Mouse (Mus musculus): ENCODE results near the gene Adgrg5. TPM values are rescaled to one million over a fixed set of nuclear protein-coding genes. Genes with fewer than 3 reads are reported as not detected.

Adgrg5 gene
- polyA plus RNA-seq, 1 experiment from 2014 or later, result not detected

DNA sequence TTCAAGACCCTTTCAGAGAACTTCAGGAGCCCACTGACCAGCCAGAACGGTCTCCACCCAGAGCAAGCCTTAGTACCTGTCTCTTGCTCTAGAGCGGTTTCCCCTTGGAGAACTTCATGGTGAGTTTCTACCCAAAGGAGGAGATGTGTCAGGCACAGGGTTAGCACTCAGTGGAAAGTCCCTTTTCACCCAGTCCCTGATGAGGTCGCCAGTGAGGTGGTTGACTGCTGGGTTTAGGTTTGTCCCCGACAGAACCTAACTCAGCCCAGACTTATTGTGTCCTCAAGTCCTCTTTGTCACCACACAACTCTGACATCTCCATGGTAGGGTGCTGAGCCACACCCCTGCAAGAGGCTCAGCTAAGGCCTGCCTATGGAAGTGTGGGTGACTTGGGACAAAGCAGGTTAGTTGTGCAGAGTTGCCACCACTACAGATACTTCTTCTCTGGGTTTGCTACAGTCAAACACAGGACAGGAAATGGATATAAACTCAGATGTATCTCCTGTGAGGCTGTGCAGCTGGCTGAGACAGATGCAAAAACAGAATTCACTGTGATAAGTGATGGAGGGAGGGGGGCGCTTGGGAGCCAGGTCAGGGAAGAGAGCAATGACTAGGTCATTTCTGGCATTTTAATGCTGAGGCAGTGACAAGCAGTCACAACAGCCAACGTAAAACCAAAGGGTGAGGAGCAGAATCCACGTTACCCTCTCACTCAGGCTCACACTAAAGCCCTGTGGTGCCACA, 30.3 kb downstream of the Adgrg5 start:
- WGBS, result 75% methylated on average over 7 of the region's 7 CpGs
- Histone ChIP-seq H3K9me3 (no peaks in the 10 kb centered on the region), H3K9ac (no peak overlapping the region), H3K4me3 (replicated peaks) (no peak overlapping the region), H3K4me1 (no peaks in the 10 kb centered on the region), H3K27me3 (no peaks in the 10 kb centered on the region), H3K36me3 (replicated peaks) (no peaks in the 10 kb centered on the region), H3K4me2 (no peak overlapping the region), H3K27ac (no peak overlapping the region)
- ATAC-seq (ENCODE audit: low FRiP score), result no peak

DNA sequence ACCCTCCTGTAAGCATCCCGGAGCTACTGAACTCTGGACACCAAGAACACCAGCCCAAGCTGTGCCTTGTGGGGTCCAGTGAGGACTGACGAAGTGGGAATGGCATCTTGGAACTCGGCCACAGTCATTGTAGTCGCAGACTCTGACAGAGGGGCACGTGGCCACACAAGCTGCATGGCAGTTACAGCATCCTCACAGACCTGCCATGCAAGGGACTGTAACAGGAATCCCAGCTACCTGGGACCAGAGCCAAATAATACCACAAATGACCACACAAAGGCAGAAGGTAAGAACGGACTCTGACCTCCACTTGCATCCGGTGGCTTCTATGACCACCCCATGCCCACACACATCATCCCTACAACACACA, 30.9 kb downstream of the Adgrg5 start:
- Histone ChIP-seq H3K4me2 (no peak overlapping the region), H3K27ac (no peak overlapping the region), H3K36me3 (replicated peaks) (no peaks in the 10 kb centered on the region), H3K4me3 (replicated peaks) (no peak overlapping the region), H3K9ac (no peak overlapping the region), H3K4me1 (no peaks in the 10 kb centered on the region), H3K27me3 (no peaks in the 10 kb centered on the region), H3K9me3 (no peaks in the 10 kb centered on the region)
- 79% methylated on average over 7 of the region's 7 CpGs for WGBS
- ATAC-seq (ENCODE audit: low FRiP score), result no peak

DNA sequence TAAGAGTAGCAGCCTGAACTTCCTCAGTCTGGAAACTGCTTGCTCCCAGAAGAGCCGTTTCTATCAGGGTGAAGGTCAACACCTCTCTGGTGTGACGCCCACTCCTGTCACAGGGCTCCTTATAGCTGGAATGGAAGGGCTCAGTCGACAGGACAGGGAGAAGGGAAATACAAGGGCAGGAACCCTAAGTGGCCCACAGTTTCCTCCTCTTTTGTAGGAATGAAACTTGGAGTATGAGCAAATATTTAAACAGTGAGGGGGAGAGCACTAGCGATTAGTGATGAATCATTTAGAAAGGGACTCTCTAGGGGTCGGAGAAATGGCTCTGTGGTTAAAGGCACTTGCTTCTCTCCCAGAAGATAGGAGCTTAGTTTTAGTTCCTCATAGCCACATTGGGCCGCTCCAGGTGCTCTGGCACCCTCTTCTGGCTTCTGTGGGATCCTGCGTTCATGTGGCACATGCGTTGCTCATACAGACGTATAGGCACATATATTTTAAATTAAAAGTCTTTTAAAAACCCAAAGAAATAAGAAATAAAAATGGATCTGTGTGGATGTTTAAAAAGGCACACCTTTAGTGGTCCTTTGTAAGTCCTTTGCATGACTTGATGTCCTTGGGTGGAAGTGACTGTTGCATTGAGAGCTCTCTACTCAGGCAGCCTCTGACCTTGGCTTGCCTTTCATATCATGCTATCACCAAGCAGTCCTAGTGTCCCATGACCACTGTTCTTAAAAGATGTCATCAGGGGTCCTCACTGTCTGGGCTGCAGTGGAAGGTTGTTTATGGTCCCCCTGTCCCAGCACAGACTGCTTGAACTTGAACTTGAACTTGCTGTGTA, 31.6 kb downstream of the Adgrg5 start:
- Histone ChIP-seq H3K27me3 (no peaks in the 10 kb centered on the region), H3K9me3 (no peaks in the 10 kb centered on the region), H3K9ac (no peak overlapping the region), H3K4me1 (no peaks in the 10 kb centered on the region), H3K36me3 (replicated peaks) (no peaks in the 10 kb centered on the region), H3K27ac (no peak overlapping the region), H3K4me2 (no peak overlapping the region), H3K4me3 (replicated peaks) (no peak overlapping the region)
- 52% methylated on average over 9 of the region's 9 CpGs for WGBS
- ATAC-seq (ENCODE audit: low FRiP score), result no peak

DNA sequence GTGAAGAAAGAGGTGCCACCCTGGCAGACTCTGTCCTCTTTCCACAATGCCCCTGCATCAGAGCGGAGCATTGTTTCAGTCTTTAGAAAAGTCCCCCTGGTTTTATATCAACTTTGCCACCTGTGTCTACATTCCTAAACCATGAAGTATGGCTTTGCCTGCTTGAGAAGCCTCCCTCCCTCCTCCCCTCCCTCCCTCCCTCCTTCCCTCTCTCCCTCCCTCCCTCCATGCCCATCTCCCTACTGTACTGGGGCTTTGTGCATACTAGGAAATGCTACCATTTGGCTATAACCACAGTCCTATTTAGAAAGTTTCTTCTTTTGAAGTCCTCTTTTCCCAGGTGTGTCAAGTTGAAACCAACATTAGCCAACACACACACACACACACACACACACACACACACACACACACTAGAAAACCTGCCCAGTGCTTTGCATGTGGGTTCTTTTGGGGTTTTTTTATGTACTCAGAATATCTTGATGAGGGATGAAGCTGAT, 32.6 kb downstream of the Adgrg5 start:
- no peaks in the 10 kb centered on the region for H3K9me3 ChIP-seq
- H3K4me1 ChIP-seq, result no peaks in the 10 kb centered on the region
- H3K4me2 ChIP-seq, result no peak overlapping the region
- no peak overlapping the region for H3K27ac ChIP-seq
- H3K36me3 ChIP-seq (replicated peaks), result no peaks in the 10 kb centered on the region
- no peaks in the 10 kb centered on the region for H3K27me3 ChIP-seq
- no peak overlapping the region for H3K9ac ChIP-seq
- WGBS, result 96% methylated on average over 1 of the region's 1 CpGs
- no peak for ATAC-seq (ENCODE audit: low FRiP score)
- H3K4me3 ChIP-seq (replicated peaks), result no peak overlapping the region

DNA sequence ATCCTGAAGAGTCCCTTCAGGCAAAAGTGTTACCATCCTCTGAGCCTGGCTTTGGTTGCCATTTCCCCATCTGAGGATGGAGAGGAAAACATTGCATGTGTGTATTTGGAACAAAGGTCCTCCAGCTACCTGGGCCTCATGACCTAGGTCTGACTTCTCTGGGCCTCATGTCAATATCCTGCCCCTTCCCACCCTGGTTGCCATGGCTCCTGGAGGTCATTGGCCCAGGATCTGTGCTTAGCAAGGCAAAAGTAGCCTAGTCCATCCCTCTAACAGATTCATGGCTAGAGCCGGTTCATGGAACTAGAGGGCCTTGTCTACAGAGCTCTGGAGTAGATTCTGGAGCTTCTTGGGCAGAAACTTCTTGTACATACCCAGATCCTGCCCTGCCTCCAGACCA, 38.7 kb downstream of the Adgrg5 start:
- Histone ChIP-seq H3K4me1 (no peaks in the 10 kb centered on the region), H3K4me2 (no peak overlapping the region), H3K27me3 (no peaks in the 10 kb centered on the region), H3K9ac (no peak overlapping the region), H3K36me3 (replicated peaks) (no peaks in the 10 kb centered on the region), H3K9me3 (no peaks in the 10 kb centered on the region), H3K27ac (no peak overlapping the region), H3K4me3 (replicated peaks) (no peak overlapping the region)
- no peak for ATAC-seq (ENCODE audit: low FRiP score)
- WGBS, result 84% methylated on average over 1 of the region's 1 CpGs

DNA sequence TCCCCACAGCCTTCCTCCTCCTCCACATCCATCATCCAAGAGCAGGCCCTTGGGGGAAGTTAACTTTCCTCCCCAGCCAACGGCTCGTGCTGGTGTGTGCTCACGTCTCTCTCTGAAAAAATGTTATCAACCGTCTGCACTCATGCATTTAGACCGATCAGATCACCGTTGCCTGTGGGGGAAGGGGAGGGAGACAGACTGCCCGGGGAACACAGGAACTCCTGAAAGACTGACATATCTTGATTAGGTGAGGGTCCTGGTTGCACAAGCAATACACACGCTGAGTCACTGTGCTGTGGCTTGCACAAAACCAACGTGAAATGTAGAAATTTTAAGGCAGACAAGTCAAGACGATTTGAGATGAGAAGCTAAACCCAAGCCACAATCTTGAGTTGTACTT, 41.3 kb downstream of the Adgrg5 start:
- 80% methylated on average over 10 of the region's 10 CpGs for WGBS
- Histone ChIP-seq H3K27ac (no peak overlapping the region), H3K4me3 (replicated peaks) (no peak overlapping the region), H3K9ac (no peak overlapping the region), H3K4me2 (no peak overlapping the region), H3K27me3 (no peaks in the 10 kb centered on the region), H3K9me3 (no peaks in the 10 kb centered on the region), H3K4me1 (no peaks in the 10 kb centered on the region), H3K36me3 (replicated peaks) (no peaks in the 10 kb centered on the region)
- no peak for ATAC-seq (ENCODE audit: low FRiP score)

DNA sequence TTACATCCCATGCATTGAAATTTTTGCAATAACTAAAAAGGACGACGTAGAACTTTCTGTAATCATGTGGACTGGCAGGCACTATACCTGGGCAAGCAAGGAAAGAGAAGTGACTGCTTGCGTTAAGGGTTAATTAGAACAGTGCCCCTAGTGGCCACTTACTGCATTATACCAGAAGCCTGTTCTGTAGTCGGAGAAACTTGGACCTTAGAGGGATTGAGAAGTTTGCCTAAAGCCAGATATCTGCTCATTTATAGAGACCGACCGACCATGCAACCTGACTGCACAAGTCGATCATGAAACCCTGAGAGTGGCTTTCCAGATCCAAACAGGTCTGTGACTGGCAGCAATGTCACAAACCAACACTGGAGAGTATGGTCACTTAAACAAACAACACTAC, 43.1 kb downstream of the Adgrg5 start:
- Histone ChIP-seq H3K27ac (no peak overlapping the region), H3K9me3 (no peaks in the 10 kb centered on the region), H3K4me1 (no peaks in the 10 kb centered on the region), H3K27me3 (no peaks in the 10 kb centered on the region), H3K4me2 (no peak overlapping the region), H3K4me3 (replicated peaks) (no peak overlapping the region), H3K36me3 (replicated peaks) (no peaks in the 10 kb centered on the region), H3K9ac (no peak overlapping the region)
- 23% methylated on average over 7 of the region's 7 CpGs for WGBS
- no peak for ATAC-seq (ENCODE audit: low FRiP score)

DNA sequence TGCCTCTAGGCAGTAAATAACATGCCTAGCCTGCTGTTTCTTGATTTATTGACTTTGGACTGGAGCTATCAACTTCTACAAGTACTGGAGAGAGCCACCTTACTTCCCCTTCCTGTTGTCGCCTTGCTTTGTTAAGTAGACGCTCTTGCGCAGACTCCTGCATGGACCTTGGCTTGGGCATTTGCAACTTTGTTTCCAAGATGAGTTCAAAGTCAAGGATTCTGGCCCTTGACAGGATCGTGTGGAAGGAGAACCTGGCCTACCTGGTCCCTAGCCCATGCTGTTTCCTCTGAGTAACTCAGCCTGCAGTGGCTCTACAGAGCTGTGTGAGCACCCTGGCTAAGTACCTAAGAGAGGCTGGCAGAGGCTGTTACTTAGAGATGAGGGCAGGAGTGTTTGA, 43.6 kb downstream of the Adgrg5 start:
- Histone ChIP-seq H3K36me3 (replicated peaks) (no peaks in the 10 kb centered on the region), H3K9me3 (no peaks in the 10 kb centered on the region), H3K27ac (no peak overlapping the region; the same call in 1 of the 2 replicates), H3K9ac (no peak overlapping the region), H3K4me2 (no peak overlapping the region), H3K4me3 (replicated peaks) (no peak overlapping the region), H3K27me3 (no peaks in the 10 kb centered on the region), H3K4me1 (no peaks in the 10 kb centered on the region)
- WGBS, result 88% methylated on average over 4 of the region's 4 CpGs
- no peak for ATAC-seq (ENCODE audit: low FRiP score)

DNA sequence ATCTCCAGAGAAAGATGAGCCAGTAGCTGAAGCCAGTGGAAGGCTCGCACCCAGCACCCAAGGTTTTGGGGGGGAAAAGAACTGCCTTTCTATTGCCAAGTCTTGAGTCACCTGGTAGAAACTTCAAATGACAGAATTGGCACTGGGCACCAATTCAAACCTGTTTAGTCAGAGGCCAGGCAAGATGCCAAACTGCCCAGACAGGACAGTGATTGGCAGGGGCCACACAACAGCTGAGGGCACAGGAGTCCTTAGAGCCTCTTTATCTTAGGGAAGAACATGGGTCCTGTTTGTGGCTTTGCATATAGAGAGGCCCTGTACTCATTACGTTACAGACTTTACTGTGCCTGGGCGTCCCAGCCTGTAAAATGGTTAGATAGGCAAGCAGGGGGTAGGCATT, 44.1 kb downstream of the Adgrg5 start:
- ATAC-seq (ENCODE audit: low FRiP score), result no peak
- 73% methylated on average over 3 of the region's 3 CpGs for WGBS
- no peak overlapping the region for H3K27ac ChIP-seq
- no peak overlapping the region for H3K4me2 ChIP-seq
- no peak overlapping the region for H3K4me3 ChIP-seq (replicated peaks)
- no peaks in the 10 kb centered on the region for H3K4me1 ChIP-seq
- H3K9ac ChIP-seq, result no peak overlapping the region
- H3K36me3 ChIP-seq (replicated peaks), result no peaks in the 10 kb centered on the region
- no peaks in the 10 kb centered on the region for H3K27me3 ChIP-seq
- no peaks in the 10 kb centered on the region for H3K9me3 ChIP-seq

DNA sequence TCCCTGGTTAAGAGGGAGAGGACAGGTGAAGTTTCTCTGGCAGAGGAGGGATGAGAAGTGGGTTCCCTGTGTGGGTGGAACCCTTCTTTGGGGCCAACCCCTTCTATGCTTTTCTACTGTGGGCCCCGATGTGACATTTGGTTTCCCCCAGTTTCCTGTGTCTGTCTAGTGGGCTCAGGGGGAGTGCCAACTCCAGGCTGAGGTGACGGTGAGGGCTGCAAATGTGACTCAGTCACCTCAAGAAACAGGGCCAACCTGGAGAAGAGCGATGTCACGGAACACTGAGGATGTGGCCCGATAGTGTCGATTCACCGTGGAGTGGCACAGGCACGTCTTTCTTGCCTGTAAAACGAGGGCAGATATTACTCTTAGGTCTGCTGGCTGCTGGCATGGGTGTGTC, 49.8 kb downstream of the Adgrg5 start:
- Histone ChIP-seq H3K4me1 (peaks cover 18% of the 10 kb centered on the region), H3K4me2 (no peak overlapping the region), H3K27ac (no peak overlapping the region), H3K9ac (no peak overlapping the region), H3K27me3 (peaks cover 15% of the 10 kb centered on the region; the same call in 1 of the 2 replicates), H3K36me3 (replicated peaks) (no peaks in the 10 kb centered on the region), H3K4me3 (replicated peaks) (no peak overlapping the region), H3K9me3 (no peaks in the 10 kb centered on the region)
- no peak for ATAC-seq (ENCODE audit: low FRiP score)
- 89% methylated on average over 9 of the region's 9 CpGs for WGBS

DNA sequence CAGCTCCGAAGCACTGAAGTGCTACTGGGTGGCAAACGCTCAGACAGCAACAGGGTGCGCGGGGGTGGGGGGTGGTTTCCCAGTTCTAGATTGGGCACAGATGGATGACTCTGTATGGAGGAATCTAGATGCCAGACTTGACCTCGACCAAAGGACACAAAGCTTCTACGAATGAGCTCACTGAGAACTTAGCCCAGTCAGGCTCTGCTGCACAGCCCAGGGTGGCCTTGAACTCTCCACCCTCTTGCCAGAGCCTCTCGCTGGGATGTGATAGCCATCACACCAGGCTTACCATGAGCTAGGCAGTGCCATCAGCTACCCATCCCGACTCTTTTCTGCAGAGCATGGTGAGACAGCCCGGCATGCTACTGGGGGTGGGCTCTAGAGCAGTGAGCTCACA, 50.3 kb downstream of the Adgrg5 start:
- ATAC-seq (ENCODE audit: low FRiP score), result no peak
- no peak overlapping the region for H3K4me3 ChIP-seq (replicated peaks)
- H3K27ac ChIP-seq, result no peak overlapping the region
- no peak overlapping the region for H3K4me2 ChIP-seq
- WGBS, result 88% methylated on average over 9 of the region's 9 CpGs
- no peaks in the 10 kb centered on the region for H3K9me3 ChIP-seq
- H3K9ac ChIP-seq, result no peak overlapping the region
- H3K27me3 ChIP-seq, result peaks cover 15% of the 10 kb centered on the region; the same call in 1 of the 2 replicates
- H3K36me3 ChIP-seq (replicated peaks), result no peaks in the 10 kb centered on the region
- H3K4me1 ChIP-seq, result peaks cover 24% of the 10 kb centered on the region

DNA sequence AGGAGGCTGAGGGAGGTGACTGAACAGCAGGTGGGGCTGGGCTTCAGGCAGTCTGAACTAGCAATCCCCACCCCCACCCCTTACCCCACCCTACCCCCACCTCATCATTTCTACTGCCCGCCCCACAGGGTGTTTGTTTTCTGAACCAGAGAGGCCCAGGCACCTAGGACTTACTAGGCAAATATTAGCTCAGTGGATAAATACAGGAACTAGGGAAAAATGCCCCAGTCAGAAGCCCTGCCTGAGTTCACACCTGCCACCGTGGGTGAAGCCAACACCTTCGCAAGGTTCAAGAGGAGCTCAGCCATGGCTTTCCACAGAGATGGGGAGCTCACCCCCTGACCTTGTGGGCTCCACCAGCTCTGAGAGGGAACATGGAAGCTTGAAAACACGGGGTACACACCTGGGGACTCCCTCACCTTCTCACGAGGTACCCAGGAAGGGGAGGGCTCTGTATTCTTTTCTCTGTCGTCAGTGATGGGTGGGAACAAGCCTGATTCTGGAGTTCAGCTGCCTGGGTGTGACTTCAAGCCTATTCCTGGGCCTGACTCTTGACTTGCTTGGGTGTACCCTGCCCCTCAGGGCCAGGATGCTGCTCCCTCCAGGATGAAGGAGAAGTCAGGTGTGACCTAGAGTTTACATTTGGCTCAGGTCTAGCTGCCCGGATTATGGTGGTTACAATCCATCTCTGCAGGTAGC, 51.1 kb downstream of the Adgrg5 start, which contains the start of gene Adgrg1:
Gene Adgrg1 (plus strand): TSS at position 285 of the 699 bp plus-strand sequence.
- Histone ChIP-seq H3K27me3 (peaks cover 16% of the 10 kb centered on the region; the same call in 1 of the 2 replicates), H3K9ac (no peak within 1 kb of the TSS), H3K36me3 (replicated peaks) (no peaks in the 10 kb centered on the region), H3K4me3 (replicated peaks) (no peak within 1 kb of the TSS), H3K4me1 (peaks cover 27% of the 10 kb centered on the region), H3K27ac (no peak within 1 kb of the TSS), H3K9me3 (no peaks in the 10 kb centered on the region), H3K4me2 (no peak within 1 kb of the TSS)
- ATAC-seq (ENCODE audit: low FRiP score), result no peak
- 56% methylated on average over 7 of the region's 7 CpGs for WGBS

Measured in forebrain, embryonic 12.5 days (tissue).